Mouse (Mus musculus): ENCODE measurements around the gene Tcte1.

The Tcte1 gene

DNA sequence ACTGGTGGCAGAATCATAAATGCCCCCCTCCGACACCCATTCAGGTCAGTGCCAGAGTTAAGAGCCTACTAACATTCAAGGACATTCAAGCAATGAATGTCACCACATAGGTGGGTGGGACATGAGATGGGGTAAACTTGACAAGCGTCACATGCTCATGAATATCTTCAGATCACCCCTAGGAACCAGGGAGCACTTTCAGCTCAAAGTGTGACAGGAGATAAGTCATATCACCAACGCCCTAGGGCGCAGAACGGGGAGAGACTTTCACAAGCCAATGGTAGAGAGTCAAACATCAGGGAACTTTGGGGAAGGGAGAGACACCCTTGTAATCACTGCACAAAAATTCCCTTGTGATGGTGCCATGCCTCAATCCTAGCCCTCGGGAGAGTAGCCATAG is 59.0 kb downstream of the Tcte1 start:
- no peak for DNase-seq (ENCODE audit: extremely low read depth, insufficient read length, low spot score)

DNA sequence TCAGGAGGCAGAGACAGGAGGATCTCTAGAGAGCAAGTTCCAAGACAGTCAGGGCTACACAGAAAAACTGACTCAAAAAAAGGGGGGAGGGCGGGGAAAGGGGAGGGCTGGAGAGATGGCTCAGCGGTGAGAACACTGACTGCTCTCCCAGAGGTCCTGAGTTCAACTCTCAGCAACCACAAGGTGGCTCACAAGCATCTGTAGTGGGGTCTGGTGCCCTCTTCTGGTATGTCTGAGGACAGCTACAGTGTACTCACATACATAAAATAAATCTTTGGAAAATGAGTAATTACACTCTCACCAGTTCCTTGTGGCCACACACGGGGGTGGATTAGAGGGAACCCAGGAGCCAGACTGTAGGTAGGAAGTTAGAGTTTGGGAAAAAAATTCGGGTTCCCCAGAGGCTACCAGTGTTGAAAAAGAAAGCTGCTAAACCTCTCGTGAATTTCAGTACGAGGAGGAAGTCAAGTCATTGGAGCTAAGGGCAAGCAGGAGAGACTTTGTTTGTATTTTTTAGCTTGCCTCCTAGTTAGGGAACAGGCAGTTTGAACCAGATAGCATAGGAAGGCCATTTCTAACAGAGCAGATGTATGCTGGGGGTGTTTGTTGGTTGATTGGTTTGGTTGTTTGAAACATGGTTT is 59.6 kb downstream of the Tcte1 start:
- DNase-seq (ENCODE audit: extremely low read depth, insufficient read length, low spot score), result no peak

DNA sequence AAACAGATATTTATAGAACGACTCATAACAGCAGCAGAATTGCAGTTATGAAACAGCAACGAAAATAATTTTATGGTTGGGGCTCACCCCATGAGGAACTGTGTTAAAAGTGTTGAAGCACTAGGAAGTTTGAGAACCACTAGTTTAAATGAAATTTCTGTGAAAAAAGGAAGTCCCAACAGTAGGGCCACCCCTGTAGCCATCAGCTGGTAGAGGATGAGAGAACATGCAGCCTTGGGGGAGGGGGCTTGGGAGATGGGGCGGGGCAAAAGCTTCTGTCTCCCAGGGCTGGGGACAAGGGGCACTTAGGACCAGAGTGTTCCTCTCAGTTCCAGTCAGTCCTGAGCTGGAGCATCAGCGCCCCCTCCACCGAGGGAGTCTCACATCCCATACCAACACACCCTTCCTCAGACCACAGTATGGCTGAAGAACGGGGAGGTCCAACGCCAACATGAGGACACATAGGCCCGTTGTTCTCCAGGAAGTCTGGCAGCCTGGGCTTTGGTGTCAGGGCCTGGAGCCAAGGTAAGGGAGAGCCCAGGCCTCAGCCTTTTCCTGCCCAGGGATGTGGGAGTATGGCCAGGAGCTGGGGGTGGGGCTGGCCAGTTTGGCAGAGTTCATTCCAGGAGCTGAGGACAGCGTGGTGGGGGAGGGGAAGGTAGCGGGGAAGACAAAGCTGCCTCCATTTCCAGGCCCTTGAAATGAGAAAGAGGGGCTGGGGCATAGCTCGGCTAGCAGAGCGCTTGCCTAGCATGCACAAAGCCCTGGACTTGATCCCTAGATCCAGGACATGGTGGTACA is 61.1 kb downstream of the Tcte1 start:
- DNase-seq (ENCODE audit: extremely low read depth, insufficient read length, low spot score), result peak; percentile 86

DNA sequence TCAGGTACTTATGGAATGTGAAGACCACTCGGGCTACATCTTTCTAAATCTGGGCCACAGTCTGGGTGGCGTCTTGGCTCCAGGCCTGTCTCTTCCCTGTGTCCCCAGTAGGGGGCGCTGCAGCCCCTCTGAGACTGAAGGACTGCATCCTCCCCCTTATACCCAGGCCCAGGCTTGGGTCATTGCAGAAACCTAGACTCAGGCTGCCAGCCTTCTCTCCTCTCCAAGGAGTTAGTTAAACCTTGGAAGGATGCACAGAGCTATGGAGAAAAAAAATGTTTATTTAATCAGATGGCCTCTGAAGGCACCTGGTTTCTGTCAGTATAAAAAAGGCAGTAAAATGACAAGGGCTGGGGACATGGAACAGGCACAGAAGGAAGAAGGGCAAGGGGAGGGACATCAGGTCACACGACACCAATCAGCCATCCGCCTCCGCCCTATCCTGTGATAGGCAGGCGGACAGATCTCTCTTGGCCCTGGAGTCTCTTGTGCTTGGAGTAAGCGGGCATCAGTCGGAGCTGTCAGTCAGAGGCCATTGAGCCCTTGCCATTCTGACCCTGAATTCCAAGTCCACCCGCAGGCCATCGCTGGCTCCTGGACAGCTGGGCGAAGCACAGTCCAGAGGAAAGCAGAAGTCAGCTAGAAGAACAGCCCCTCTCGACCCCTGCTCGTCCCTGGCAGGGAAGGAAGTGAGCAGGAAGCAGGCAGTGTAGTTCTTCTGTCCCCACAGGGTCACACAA is 61.9 kb downstream of the Tcte1 start:
- DNase-seq (ENCODE audit: extremely low read depth, insufficient read length, low spot score), result no peak

GRCm38 (mm10) chr17:45585725-45586448 is 62.7 kb downstream of the Tcte1 start:
- DNase-seq (ENCODE audit: extremely low read depth, insufficient read length, low spot score), result no peak

DNA sequence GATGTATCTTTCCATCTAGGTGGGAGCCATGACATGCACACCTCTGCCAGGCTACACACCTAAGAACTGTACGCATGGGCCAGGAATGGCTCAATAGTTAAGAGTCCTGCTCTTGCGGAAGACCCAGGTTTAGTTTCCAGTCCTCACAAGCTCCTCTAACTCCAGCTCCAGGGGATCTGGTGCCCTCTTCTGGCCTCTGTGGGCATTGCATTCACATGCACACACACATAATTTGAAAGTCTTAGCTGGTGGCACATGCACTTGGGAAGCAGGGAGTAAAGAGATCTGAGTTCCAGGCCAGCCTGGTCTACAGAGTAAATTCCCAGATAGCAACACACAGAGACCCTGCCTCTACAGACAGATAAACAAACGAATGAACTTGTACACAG is 63.2 kb downstream of the Tcte1 start:
- DNase-seq (ENCODE audit: extremely low read depth, insufficient read length, low spot score), result no peak

- DNase-seq (ENCODE audit: extremely low read depth, insufficient read length, low spot score), result no peak
These were observed 65.1 kb downstream of the Tcte1 start for GRCm38 (mm10) chr17:45588370-45588769.

DNA sequence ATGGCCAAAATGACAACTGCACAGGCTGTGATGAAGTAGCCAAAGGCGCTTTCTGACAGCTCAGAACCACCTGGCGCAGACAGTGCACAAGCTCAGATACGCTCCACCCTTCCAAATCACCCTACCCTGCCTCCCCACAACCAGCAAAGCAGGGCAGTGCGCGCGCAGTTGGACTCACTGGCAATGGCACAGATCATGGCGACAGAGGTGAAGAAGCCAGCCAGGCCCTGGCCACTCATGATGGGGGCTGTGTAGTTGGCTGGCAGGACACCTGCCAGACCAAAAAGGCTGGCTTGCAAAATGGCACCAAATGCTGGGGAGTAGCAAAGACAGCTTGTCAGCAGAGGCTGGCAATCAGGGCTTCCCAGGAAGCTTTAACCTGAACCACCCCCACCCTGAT is 66.0 kb downstream of the Tcte1 start:
- DNase-seq (ENCODE audit: extremely low read depth, insufficient read length, low spot score), result no peak

- DNase-seq (ENCODE audit: extremely low read depth, insufficient read length, low spot score), result no peak
These were observed 66.6 kb downstream of the Tcte1 start for GRCm38 (mm10) chr17:45589844-45590243.

GRCm38 (mm10) chr17:45590410-45590809 is 67.2 kb downstream of the Tcte1 start:
- no peak for DNase-seq (ENCODE audit: extremely low read depth, insufficient read length, low spot score)

DNA sequence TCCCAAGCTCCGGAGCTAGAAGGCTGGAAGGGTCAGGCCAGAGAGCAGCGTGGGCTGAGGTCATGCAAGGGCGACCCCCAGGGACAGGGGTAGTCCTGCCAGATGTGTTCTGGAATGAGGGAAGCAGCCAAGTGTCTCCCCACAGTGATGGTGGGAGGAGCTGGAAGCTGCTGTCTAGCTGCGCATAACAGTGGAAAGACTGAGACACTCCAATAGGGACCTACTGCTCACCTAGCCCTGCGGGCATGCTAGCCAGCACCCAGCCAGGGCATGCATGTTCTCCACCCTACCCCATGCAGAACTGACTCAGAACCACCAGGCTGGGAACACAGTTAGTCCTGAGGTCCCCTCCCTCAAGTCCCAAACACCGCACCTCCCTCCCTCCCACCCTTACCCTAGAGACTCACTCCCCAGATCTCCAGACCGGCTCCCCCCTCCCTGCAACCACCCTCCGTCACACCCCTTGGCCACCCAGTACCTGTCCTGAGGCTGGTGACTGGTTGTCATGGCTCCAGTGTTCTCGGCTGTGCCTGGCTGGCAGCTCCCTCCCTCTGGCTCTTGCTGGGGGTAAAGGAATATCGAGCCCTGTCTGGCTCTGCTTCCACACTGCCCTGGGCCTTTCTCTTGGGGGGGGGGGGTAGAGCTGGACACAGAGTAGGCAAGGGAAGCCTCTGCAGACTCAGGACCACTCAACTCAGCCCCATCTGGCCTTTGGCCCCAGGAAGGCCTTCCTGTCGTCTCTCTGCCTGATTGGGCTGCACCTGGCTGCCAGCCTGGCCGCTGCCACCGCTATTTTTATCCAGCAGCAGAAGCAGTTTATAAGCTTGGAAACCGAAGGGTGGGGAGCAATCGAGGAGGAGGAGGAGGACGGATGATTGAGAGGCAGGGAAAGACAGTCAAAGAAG is 68.7 kb downstream of the Tcte1 start:
- no peak for DNase-seq (ENCODE audit: extremely low read depth, insufficient read length, low spot score)
